Mouse (Mus musculus) C2C12 (cell line): ENCODE measurements around the gene Col5a3. TPM values are rescaled to one million over a fixed set of nuclear protein-coding genes. Genes with fewer than 3 reads are reported as not detected.

Experiments
- H3K27me3 ChIP-seq: one replicate; pipeline ENCODE4 v1.6.1; 2011; ENCODE audit not compliant: control insufficient read depth, insufficient read depth, insufficient read length
- H3K36me3 ChIP-seq: one replicate; pipeline ENCODE4 v1.6.1; 2011; ENCODE audit not compliant: control insufficient read depth, insufficient read depth
- H3K4me3 ChIP-seq: one replicate; pipeline ENCODE4 v1.5.1; 2011; ENCODE audit warnings: mild to moderate bottlenecking, control low read depth; ENCODE audit not compliant: poor library complexity, insufficient read depth, severe bottlenecking
- H3K79me2 ChIP-seq: one replicate; pipeline ENCODE4 v1.6.1; 2011; ENCODE audit not compliant: control insufficient read depth, insufficient read depth
- H3K79me3 ChIP-seq: one replicate; pipeline ENCODE4 v1.6.1; 2011; ENCODE audit warnings: low read depth, control low read depth
- H3ac ChIP-seq: one replicate; pipeline ENCODE3; 2011; ENCODE audit warnings: low read depth; ENCODE audit not compliant: control insufficient read depth, insufficient read length
- CEBPB ChIP-seq: IDR thresholded peaks from one replicate; pipeline ENCODE4 v1.6.1; 2011; ENCODE audit warnings: low read depth, mild to moderate bottlenecking, control low read depth, moderate library complexity
- CTCF ChIP-seq: IDR thresholded peaks from one replicate; pipeline ENCODE4 v1.5.1; 2011; ENCODE audit not compliant: control insufficient read depth, insufficient read depth, insufficient read length
- FOSL1 ChIP-seq: IDR thresholded peaks from one replicate; pipeline ENCODE4 v1.8.0; 2011; ENCODE audit warnings: mild to moderate bottlenecking, low read length; ENCODE audit not compliant: poor library complexity, insufficient read depth, severe bottlenecking
- MAX ChIP-seq: IDR thresholded peaks from one replicate; pipeline ENCODE4 v1.6.1; 2011; ENCODE audit warnings: mild to moderate bottlenecking, control low read depth
- MYOD1 ChIP-seq: IDR thresholded peaks from one replicate; pipeline ENCODE4 v1.6.1; 2011; ENCODE audit warnings: low read depth; ENCODE audit not compliant: control insufficient read depth, insufficient read length
- MYOG ChIP-seq: IDR thresholded peaks from one replicate; pipeline ENCODE4 v1.6.1; 2011; ENCODE audit not compliant: control insufficient read depth, insufficient read length; ENCODE audit errors: extremely low read depth
- USF1 ChIP-seq: IDR thresholded peaks from one replicate; pipeline ENCODE4 v1.6.1; 2011; ENCODE audit warnings: low read depth, mild to moderate bottlenecking, control low read depth, moderate library complexity
- long read RNA-seq, 2 experiments: library from polyadenylated mRNA; unstranded; transcript quantifications; one replicate each; pipeline ENCODE4 v2.0.0; 2019 to 2020
- polyA plus RNA-seq: library from polyadenylated mRNA; unstranded; fragments of >200 nt; fragmentation: generic; extraction: Trizol; gene quantifications from one replicate; pipeline ENCODE4 v1.2.1, GENCODE M21; 2012; ENCODE audit warnings: missing spikeins

Col5a3 gene
- 1.3 TPM for polyA plus RNA-seq
- long read RNA-seq, experiment 1, partial matches to known transcripts: 9 of 9 reads
- long read RNA-seq, experiment 1, other reads (novel, unspliced or antisense): 0 of 9 reads
- long read RNA-seq, experiment 2, partial matches to known transcripts: 3 of 5 reads
- long read RNA-seq, experiment 2, other reads (novel, unspliced or antisense): 2 of 5 reads

GRCm38 (mm10) chr9:20814521-20815272 lies at the start of gene Col5a3:
TSS of gene Col5a3 (minus strand) at chr9:20815067.
- Histone ChIP-seq H3K79me2 (no peaks in the 10 kb centered on the region), H3K27me3 (no peaks in the 10 kb centered on the region), H3K79me3 (no peaks in the 10 kb centered on the region), H3K4me3 (no peak within 1 kb of the TSS), H3K36me3 (no peaks in the 10 kb centered on the region), H3ac (peak within 1 kb of the TSS; percentile 63)
- TF ChIP-seq MYOD1 (peak; percentile 3), CTCF (no peak), MYOG (no peak)

GRCm38 (mm10) chr9:20862225-20862624 lies 47.4 kb upstream of the Col5a3 start:
- TF ChIP-seq CEBPB (no peak), MYOD1 (no peak), USF1 (no peak), CTCF (no peak), MYOG (no peak), FOSL1 (no peak), MAX (no peak)
- Histone ChIP-seq H3K79me2 (no peaks in the 10 kb centered on the region), H3K79me3 (no peaks in the 10 kb centered on the region), H3K36me3 (no peaks in the 10 kb centered on the region), H3ac (no peak overlapping the region), H3K4me3 (no peak overlapping the region), H3K27me3 (peaks cover 3% of the 10 kb centered on the region)

GRCm38 (mm10) chr9:20861821-20862220 lies 47.0 kb upstream of the Col5a3 start:
- Histone ChIP-seq H3K79me2 (no peaks in the 10 kb centered on the region), H3K4me3 (no peak overlapping the region), H3K27me3 (peaks cover 3% of the 10 kb centered on the region), H3K79me3 (peaks cover 2% of the 10 kb centered on the region), H3ac (no peak overlapping the region), H3K36me3 (no peaks in the 10 kb centered on the region)
- no peak for TF ChIP-seq MYOG
- no peak for TF ChIP-seq MAX
- no peak for TF ChIP-seq USF1
- no peak for TF ChIP-seq CEBPB
- no peak for TF ChIP-seq MYOD1
- TF ChIP-seq FOSL1: no peak

- TF ChIP-seq FOSL1: no peak
- TF ChIP-seq CEBPB: no peak
- TF ChIP-seq MAX: no peak
- no peak for TF ChIP-seq USF1
- Histone ChIP-seq H3K27me3 (peaks cover 9% of the 10 kb centered on the region), H3K36me3 (no peaks in the 10 kb centered on the region), H3K79me3 (peaks cover 2% of the 10 kb centered on the region), H3K79me2 (no peaks in the 10 kb centered on the region), H3ac (no peak overlapping the region), H3K4me3 (no peak overlapping the region)
Measured at GRCm38 (mm10) chr9:20859926-20860325, 45.1 kb upstream of the Col5a3 start.

- Histone ChIP-seq H3K79me2 (no peaks in the 10 kb centered on the region), H3K36me3 (no peaks in the 10 kb centered on the region), H3K27me3 (peaks cover 22% of the 10 kb centered on the region), H3K4me3 (no peak overlapping the region), H3ac (no peak overlapping the region), H3K79me3 (peaks cover 2% of the 10 kb centered on the region)
- TF ChIP-seq USF1 (no peak), CEBPB (peak; percentile 3), MAX (peak; percentile 93)
Measured at GRCm38 (mm10) chr9:20857131-20857530, 42.3 kb upstream of the Col5a3 start.

GRCm38 (mm10) chr9:20850179-20850578 lies 35.3 kb upstream of the Col5a3 start:
- peaks cover 41% of the 10 kb centered on the region for H3K27me3 ChIP-seq
- no peak for TF ChIP-seq MAX
- no peak for TF ChIP-seq FOSL1
- TF ChIP-seq USF1: no peak
- TF ChIP-seq CEBPB: no peak
- TF ChIP-seq CTCF: no peak
- TF ChIP-seq MYOG: no peak
- no peak for TF ChIP-seq MYOD1
- no peaks in the 10 kb centered on the region for H3K36me3 ChIP-seq
- H3K79me3 ChIP-seq: no peaks in the 10 kb centered on the region
- H3K4me3 ChIP-seq: no peak overlapping the region
- H3K79me2 ChIP-seq: no peaks in the 10 kb centered on the region
- H3ac ChIP-seq: no peak overlapping the region
